Mouse (Mus musculus) myocyte (in vitro differentiated cells): ENCODE measurements around the gene Coa3. TPM values are rescaled to one million over a fixed set of nuclear protein-coding genes. Genes with fewer than 3 reads are reported as not detected.

Experiments
- H3K27me3 ChIP-seq: one replicate; pipeline ENCODE4 v1.6.1; 2011; ENCODE audit not compliant: control insufficient read depth, insufficient read depth, insufficient read length
- H3K36me3 ChIP-seq: one replicate; pipeline ENCODE4 v1.6.1; 2011; ENCODE audit not compliant: control insufficient read depth, insufficient read depth
- H3K4me2 ChIP-seq: one replicate; pipeline ENCODE4 v1.6.1; 2011; ENCODE audit warnings: low read depth, control low read depth
- H3K4me3 ChIP-seq: one replicate; pipeline ENCODE4 v1.5.1; 2011; ENCODE audit warnings: mild to moderate bottlenecking, control low read depth, moderate library complexity
- H3K79me2 ChIP-seq: one replicate; pipeline ENCODE4 v1.6.1; 2011; ENCODE audit not compliant: control insufficient read depth, insufficient read depth
- H3ac ChIP-seq: one replicate; pipeline ENCODE4 v1.6.1; 2011; ENCODE audit not compliant: control insufficient read depth, insufficient read length
- CEBPB ChIP-seq: IDR thresholded peaks from 2 replicates; pipeline ENCODE4 v1.6.1; 2011; ENCODE audit warnings: mild to moderate bottlenecking, moderate library complexity; ENCODE audit not compliant: poor library complexity, insufficient read depth, severe bottlenecking
- E2F4 ChIP-seq: IDR thresholded peaks from one replicate; pipeline ENCODE4 v1.6.1; 2011; ENCODE audit warnings: mild to moderate bottlenecking, control low read depth, moderate library complexity; ENCODE audit not compliant: insufficient read depth
- MAX ChIP-seq: IDR thresholded peaks from one replicate; pipeline ENCODE4 v1.6.1; 2011; ENCODE audit warnings: low read depth, mild to moderate bottlenecking, control low read depth
- MYOD1 ChIP-seq, 3 experiments: IDR thresholded peaks; one replicate each; pipeline ENCODE4 v1.6.1; 2011; ENCODE audit warnings: control low read depth in 2 of 3, low read depth in 2 of 3, mild to moderate bottlenecking in 2 of 3, moderate library complexity in 1 of 3; ENCODE audit not compliant: insufficient read length in 2 of 3, control insufficient read depth in 1 of 3
- MYOG ChIP-seq, 3 experiments: IDR thresholded peaks; one replicate each; pipeline ENCODE4 v1.6.1; 2011; ENCODE audit warnings: control low read depth in 2 of 3, low read depth in 2 of 3, mild to moderate bottlenecking in 2 of 3; ENCODE audit not compliant: insufficient read length in 2 of 3, control insufficient read depth in 1 of 3, insufficient read depth in 1 of 3
- POLR2A ChIP-seq: IDR thresholded peaks from one replicate; pipeline ENCODE4 v1.6.1; 2011; ENCODE audit warnings: low read depth, mild to moderate bottlenecking, control low read depth, moderate library complexity; ENCODE audit not compliant: insufficient read length
- POLR2AphosphoS2 ChIP-seq: IDR thresholded peaks from one replicate; pipeline ENCODE4 v1.6.1; 2011; ENCODE audit warnings: low read depth, control low read depth; ENCODE audit not compliant: insufficient read length
- REST ChIP-seq: IDR thresholded peaks from one replicate; pipeline ENCODE4 v1.6.1; 2011; ENCODE audit warnings: mild to moderate bottlenecking, control low read depth, moderate library complexity; ENCODE audit not compliant: insufficient read depth, insufficient read length
- SRF ChIP-seq: IDR thresholded peaks from one replicate; pipeline ENCODE4 v1.6.1; 2011; ENCODE audit warnings: low read depth; ENCODE audit not compliant: control insufficient read depth, insufficient read length
- TCF12 ChIP-seq: IDR thresholded peaks from one replicate; pipeline ENCODE4 v1.6.1; 2011; ENCODE audit warnings: mild to moderate bottlenecking, control low read depth; ENCODE audit not compliant: poor library complexity, insufficient read depth, severe bottlenecking
- TCF3 ChIP-seq: IDR thresholded peaks from one replicate; pipeline ENCODE4 v1.6.1; 2011; ENCODE audit warnings: low read depth, control low read depth; ENCODE audit not compliant: insufficient read length
- USF1 ChIP-seq: IDR thresholded peaks from one replicate; pipeline ENCODE4 v1.6.1; 2011; ENCODE audit warnings: low read depth, mild to moderate bottlenecking, control low read depth, moderate library complexity
- polyA plus RNA-seq: library from polyadenylated mRNA; unstranded; fragments of >200 nt; fragmentation: generic; extraction: Trizol; gene quantifications from one replicate; pipeline ENCODE4 v1.2.1, GENCODE M21; 2012; ENCODE audit warnings: missing spikeins

Coa3 gene
- polyA plus RNA-seq, 1 experiment = 155 TPM

DNA sequence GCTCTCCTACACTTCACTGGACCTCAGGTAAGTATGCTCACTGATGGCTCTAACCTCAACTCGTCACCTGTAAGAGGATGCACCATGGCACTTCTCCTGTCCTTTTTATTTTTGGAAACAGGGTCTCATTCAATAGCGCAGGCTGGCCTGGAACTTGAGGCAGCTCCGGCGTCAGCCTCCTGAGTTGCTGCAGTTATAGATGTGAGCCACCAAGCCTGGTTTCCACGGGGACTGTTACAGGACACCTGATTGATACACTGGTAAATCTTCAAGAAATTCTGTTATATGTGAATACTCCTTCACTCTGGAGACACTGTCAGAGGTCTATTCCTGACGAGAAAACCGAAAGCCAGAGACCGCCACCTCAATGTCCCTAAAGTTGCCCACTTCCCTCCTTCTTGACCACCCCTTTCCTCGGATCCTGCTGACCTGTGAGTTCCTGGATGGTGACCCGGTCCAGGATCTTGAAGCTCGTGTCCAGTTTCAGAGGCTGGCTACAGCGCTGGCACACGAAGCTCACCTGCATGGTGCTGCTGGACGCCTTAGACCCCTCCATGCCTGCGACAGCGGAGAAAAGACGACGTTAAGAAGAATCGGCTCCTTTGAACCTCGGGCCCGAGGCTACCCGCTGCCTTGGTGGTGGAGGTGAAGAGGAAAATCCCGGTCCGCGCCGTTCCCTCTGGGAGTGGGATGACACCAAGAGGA lies 22.5 kb upstream of the Coa3 start:
- Histone ChIP-seq H3K36me3 (peaks cover 14% of the 10 kb centered on the region), H3K27me3 (no peaks in the 10 kb centered on the region), H3K4me3 (peak overlapping the region; percentile 97), H3ac (peak overlapping the region; percentile 44), H3K4me2 (peak overlapping the region; percentile 99), H3K79me2 (peaks cover 46% of the 10 kb centered on the region)
- TF ChIP-seq MAX (no peak), POLR2A (no peak), TCF12 (no peak), E2F4 (no peak), CEBPB (no peak), MYOG (IDR thresholded peaks at IDR 0.05; ENCODE audit: control insufficient read depth in 1 of 3, insufficient read depth in 1 of 3, insufficient read length in 2 of 3, low read depth in 2 of 3) (no peak), TCF3 (no peak), USF1 (no peak), REST (no peak), SRF (no peak), POLR2AphosphoS2 (no peak), MYOD1 (IDR thresholded peaks at IDR 0.05; ENCODE audit: control insufficient read depth in 1 of 3, insufficient read length in 2 of 3, low read depth in 2 of 3) (no peak)

DNA sequence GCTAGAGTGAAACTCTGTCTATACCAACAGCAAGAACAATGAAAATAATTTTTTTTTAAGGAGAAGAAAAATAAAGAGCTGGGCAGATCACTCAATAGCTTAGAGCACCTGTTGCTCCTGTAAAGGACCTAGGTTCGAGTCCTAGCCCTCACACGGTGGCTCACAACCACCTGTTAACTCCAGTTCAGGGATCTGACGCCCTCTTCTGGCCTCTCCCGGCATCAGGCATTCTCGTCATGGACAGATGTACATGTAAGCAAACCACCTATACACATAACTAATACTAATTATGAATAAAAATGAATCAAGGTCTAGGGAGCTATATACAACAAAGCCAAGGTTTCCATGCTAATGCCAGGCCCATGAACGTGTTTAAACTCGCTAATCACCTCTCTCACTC lies 22.0 kb upstream of the Coa3 start:
- peak overlapping the region; percentile 97 for H3K4me3 ChIP-seq
- peaks cover 46% of the 10 kb centered on the region for H3K79me2 ChIP-seq
- no peak for TF ChIP-seq REST
- peak in 2 of 3 experiments; percentile 7 to 20 for TF ChIP-seq MYOD1 (IDR thresholded peaks at IDR 0.05; ENCODE audit: control insufficient read depth in 1 of 3, insufficient read length in 2 of 3, low read depth in 2 of 3)
- H3K4me2 ChIP-seq = peak overlapping the region; percentile 99
- no peak overlapping the region for H3ac ChIP-seq
- no peaks in the 10 kb centered on the region for H3K27me3 ChIP-seq
- H3K36me3 ChIP-seq = peaks cover 16% of the 10 kb centered on the region

DNA sequence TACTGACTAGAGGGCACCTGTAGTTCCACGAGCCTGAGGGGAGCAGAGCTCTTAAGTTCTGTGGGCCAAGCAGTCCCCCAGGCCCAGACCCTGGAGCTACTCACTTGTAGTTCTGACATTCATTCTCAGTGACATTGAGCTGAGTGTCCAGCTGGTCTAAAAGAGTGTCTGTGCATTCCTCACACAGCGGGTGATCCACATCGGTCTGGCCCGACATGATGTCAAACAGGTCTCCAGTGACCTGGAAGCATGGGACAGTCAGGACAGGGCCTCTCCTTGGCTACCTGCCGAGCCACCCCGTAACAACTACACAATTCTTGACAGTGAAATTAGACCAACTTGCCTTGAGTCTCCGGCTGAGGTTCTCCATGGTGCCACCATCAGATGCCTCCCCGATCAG lies 16.3 kb upstream of the Coa3 start:
- Histone ChIP-seq H3K4me3 (no peak overlapping the region), H3K36me3 (peaks cover 52% of the 10 kb centered on the region), H3K4me2 (no peak overlapping the region), H3ac (no peak overlapping the region), H3K79me2 (peaks cover 28% of the 10 kb centered on the region), H3K27me3 (no peaks in the 10 kb centered on the region)
- TF ChIP-seq SRF = no peak
- no peak for TF ChIP-seq CEBPB
- no peak for TF ChIP-seq POLR2A
- TF ChIP-seq TCF12 = no peak
- no peak for TF ChIP-seq TCF3
- TF ChIP-seq MYOG (IDR thresholded peaks at IDR 0.05; ENCODE audit: control insufficient read depth in 1 of 3, insufficient read depth in 1 of 3, insufficient read length in 2 of 3, low read depth in 2 of 3) = no peak
- no peak for TF ChIP-seq POLR2AphosphoS2
- no peak for TF ChIP-seq E2F4
- TF ChIP-seq REST = no peak
- TF ChIP-seq MAX = no peak
- TF ChIP-seq MYOD1 (IDR thresholded peaks at IDR 0.05; ENCODE audit: control insufficient read depth in 1 of 3, insufficient read length in 2 of 3, low read depth in 2 of 3) = no peak
- no peak for TF ChIP-seq USF1

DNA sequence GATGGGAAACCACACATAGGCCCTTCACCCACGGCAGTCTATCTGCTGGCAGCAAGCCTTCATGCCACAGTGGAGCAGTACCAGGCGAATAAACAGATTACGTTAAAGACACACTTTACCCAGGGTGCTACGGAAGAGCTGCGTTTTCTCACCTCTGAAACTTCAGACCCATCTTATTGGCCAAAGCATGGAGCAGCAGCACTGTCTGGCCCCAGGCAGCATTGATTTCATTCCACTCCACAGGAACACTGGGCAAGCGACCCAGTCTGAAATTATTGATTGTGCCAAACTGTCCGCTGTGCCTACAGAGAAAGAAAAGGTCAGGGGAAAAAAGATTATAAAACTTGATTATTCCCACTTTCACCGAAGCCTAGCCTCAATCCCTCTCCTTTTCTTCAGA lies 12.3 kb upstream of the Coa3 start:
- Histone ChIP-seq H3K36me3 (peaks cover 58% of the 10 kb centered on the region), H3K27me3 (no peaks in the 10 kb centered on the region), H3ac (no peak overlapping the region), H3K4me2 (no peak overlapping the region), H3K79me2 (no peaks in the 10 kb centered on the region), H3K4me3 (no peak overlapping the region)
- no peak for TF ChIP-seq TCF3
- TF ChIP-seq E2F4 = no peak
- no peak for TF ChIP-seq MYOD1 (IDR thresholded peaks at IDR 0.05; ENCODE audit: control insufficient read depth in 1 of 3, insufficient read length in 2 of 3, low read depth in 2 of 3)
- no peak for TF ChIP-seq POLR2A

DNA sequence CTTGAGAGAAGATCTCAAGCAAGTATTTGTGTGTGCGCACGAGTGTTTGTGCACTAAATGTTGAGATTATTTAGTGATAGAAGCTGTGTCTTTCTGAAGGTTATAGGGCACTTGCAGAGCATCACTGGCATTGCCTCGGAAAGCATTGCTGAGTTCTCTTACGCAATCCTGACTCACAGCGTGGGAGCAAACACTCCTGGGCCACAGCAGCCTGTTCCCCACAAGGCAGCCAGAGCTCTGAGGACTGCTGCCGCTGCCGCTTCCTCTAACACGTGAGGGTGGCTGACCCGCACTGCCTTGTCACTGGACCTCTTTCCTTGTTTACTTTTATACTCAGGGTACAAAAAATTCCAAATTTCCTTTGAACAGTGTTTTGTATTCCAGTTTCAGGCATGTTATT lies 8.4 kb upstream of the Coa3 start:
- Histone ChIP-seq H3K27me3 (no peaks in the 10 kb centered on the region), H3K79me2 (no peaks in the 10 kb centered on the region), H3K4me2 (no peak overlapping the region), H3K4me3 (no peak overlapping the region), H3K36me3 (peaks cover 28% of the 10 kb centered on the region), H3ac (no peak overlapping the region)
- TF ChIP-seq POLR2AphosphoS2 (no peak), CEBPB (peak; percentile 88)
